Mouse (Mus musculus): ENCODE data around the gene Tbc1d8.

The Tbc1d8 gene

DNA sequence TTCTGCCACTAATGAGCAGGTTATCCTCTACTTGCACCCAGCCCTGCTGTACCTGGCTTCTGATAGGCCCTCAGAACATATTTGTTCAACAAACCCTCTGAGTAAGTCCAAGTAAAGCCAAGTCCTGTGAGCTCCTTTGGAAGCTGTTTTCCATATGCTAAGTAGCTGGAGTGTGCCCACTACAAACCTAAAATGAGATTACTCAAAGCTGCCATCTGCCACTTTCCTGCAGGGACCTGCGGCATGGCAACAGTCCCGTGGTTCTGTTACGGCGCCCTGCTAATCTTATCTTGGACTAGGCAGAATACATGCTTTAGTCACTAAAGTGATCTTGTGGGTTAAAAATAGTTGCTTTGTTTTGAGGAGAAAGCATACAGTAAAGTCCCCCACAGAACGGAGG lies 32.4 kb downstream of the Tbc1d8 start:
- no peak for DNase-seq (ENCODE audit: low read depth, low spot score)

DNA sequence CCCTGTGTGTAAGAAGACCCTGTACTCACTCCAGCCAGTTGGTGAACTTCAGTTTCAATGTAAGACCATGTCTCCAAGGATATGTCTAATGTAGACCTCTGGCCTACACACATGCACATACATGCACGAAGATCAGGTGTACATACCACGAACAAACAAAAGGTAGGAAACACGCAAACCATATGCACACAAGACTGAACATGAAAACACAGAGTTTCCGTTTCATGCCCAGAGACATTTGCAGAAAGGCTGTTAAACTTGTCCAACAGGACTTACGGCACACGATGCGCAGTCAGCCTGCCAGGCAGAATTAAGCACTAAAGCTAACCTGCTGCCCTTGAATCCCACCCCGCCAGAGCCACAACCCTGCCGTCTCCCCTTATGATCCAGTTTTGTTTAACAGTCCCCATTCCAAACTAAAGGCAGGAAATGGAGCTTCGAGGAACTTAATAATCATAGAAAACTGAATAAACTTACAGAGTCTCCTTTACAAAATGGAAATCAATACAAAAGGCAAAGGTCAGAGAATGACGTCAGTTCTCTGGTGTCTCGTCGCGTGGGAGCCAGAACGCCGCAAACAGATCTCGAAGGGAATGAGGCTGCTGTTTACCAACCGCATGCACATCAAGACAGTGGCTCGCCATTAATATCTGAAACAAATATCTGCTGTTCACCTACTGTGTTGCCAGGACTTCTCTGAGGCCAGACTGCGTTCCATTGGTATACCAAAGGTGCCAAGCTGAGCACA lies 33.1 kb downstream of the Tbc1d8 start:
- peak; percentile 36 for DNase-seq (ENCODE audit: low read depth, low spot score)

DNA sequence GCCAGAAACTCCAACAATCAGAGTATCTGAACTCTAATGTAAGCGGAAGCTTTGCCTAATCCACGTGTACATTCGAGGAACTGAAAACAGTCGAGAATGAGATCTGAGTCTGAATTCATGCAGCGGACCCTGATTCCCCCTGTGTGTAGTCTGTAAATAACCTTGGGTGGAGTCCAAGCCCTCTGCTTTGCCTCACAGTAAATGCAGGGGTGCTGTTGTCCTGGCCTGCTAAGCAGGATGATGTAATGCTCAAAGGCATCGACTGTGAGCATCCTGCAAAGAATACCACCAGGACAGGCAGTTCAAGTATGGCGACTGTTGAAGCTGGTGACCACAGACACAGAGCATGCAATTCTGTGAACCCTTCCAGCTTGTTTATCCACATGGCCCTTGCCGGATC lies 34.8 kb downstream of the Tbc1d8 start:
- no peak for DNase-seq (ENCODE audit: low read depth, low spot score)

DNA sequence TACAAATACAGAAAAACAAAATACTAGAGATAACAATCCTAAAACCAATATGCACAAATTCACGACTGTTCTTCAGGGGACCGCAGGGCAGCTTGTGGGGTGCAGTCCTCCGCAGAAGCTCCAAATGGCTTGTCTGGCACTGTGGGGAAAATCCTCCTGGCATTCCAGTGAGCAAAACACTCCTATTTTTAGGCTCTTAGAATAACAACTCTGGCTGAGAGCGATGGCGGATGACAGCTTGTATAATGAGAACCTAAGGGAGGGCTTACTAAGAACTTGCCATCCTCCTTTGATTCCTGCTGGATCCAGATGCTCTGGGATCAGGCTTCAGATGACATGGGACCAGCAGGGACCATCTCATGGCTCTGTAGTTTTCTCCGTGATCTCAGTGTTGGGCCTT lies 36.9 kb downstream of the Tbc1d8 start:
- no peak for DNase-seq (ENCODE audit: low read depth, low spot score)

DNA sequence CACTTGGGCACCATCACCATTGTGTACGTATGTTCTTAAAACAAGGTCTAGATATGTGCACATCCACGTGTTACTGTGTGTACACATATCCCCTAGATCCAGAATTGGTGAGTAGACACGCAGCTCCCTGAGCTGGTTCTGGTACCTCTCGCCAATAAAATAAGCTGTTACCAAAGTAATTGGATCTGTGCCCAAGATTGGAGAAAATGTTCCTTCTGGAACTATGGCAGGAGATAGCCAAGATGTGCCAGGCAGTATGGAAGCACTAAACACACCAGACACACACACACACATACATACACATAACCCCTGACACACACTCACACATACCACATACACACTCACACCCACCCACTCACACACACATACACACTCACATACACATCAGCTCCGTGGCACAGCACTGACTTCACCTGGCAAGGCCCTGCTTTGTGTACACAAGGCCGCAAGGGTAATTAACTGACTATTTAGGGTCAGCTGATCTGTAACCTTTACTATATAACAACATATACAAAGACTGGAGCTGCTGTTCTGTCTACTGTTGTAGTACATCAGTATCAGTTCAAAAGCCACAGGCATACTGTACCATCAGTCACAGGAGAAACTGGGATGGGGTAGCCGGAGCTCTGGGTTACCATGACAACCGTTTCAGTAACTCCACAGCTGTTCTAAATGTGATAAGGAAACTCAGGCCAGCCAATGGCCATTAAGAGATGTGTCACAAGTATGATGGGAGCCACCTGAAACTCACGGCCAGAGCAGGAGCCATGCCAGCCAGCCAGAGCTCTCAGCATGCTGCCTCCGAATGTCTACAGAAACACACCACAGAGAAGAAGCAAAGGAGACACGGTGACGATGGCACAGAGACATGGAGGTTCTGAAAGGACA lies 38.6 kb downstream of the Tbc1d8 start:
- DNase-seq (ENCODE audit: low read depth, low spot score): no peak

DNA sequence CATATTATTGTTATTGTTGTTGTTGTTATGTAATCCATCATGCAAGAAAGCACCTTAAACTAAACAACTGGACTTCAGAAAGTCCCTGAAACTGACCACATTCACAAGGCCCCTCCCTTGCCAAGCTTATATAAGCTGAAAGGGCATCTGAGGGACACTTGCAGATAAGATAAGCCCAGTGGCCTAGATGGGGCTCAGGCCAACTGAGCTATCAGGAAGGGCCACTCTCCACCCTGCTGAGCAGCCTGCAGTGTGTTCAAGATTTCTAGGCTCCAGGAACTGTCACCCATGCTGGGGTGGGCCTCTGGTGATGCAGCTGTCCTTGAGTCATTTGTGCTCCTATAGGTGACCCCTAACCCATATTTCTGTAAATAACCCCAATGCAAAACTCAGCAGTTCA lies 39.9 kb downstream of the Tbc1d8 start:
- DNase-seq (ENCODE audit: low read depth, low spot score): no peak

DNA sequence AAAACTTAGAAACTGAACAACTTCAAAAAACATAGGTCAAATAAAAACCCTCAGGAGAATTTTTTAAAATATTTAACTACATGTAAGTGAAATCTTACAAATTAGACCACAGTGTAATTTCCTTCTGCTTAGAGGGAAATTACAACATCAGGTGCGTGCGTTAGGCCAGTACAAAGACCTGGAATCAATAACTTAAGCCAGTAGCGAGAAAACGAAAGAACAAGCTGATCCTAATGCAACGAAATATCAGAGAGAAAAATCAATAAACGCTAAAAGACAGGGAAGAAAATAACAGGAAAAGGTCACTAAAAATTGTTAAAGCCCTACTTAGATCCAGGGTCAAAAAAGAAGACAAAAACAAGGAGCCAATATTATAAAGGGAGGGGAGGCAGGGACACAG lies 44.3 kb downstream of the Tbc1d8 start:
- DNase-seq (ENCODE audit: low read depth, low spot score): no peak

DNA sequence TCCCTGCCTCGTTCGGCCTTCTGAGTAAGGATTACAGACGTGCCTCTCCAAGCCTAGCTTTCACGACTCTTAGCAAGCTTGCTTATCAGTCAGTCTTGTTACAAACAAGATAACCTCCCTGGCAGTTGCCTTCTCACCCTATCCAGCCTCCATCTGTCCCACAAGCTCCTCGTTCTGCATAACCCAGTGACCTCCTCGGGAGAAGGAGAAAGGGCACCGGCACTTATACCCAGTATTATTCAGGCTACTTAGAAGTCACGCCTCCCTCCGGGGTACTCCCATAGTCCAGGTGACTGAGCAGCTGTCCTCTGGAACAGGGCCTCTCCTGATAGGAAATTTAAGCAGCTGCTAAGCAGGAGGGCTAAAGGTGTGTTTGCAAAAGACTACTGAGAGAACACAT lies 48.5 kb downstream of the Tbc1d8 start:
- DNase-seq (ENCODE audit: low read depth, low spot score): no peak

DNA sequence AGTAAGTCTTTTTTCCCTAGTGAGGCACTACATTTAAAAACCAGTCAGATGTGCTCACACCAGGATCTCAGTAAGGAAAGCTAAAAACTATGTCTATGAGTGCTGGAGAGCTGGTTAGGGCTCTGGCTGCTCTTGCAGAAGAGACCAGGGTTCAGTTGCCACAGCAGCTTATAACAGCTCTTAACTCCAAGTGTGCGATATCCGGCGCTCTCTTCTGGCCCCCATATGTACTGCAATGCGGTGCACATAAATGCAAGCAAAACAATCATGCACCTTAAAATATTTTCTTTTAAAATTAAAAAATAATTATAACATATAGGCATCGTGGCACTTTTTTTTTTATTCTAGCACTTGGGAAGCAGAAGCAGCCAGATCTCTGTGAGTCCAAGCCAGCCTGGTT lies 49.5 kb downstream of the Tbc1d8 start:
- DNase-seq (ENCODE audit: low read depth, low spot score): no peak

DNA sequence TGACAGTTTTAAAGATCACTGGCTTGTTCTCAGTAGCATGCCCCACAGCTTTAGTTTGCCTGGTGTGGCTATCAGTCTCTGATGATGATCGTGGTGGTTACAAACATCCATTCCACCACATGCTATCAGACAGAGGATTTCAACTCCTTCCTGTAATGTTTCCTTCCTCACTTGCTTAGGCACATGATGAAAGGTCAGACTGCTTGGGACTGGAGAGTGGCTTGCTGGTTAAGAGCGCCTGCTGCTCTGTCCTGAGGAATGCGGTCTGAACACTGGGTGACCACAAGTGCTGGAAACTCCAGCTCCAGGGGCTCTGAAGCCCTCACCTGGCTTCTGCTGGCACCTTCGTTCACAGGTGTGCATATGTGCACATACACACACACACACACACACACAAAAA lies 50.3 kb downstream of the Tbc1d8 start:
- DNase-seq (ENCODE audit: low read depth, low spot score): no peak

DNA sequence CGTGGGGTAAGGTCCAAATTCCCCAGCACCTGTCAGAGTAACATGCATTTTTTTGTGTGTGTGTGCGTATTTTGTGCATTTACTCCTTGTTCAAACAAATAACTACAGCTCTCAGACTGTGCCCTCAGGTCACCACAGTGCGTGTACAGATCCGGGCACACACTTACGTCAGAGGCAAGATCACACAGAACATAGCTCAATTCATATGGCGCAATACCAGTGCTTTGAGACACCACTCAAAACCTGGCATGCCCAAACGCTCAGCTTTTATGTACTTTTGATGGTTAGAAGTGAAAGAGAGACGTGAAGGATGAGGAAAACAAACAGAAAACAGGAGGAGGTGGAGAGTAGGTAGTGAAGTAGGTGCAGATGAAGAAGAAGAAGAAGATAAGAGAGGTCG lies 53.1 kb downstream of the Tbc1d8 start:
- DNase-seq (ENCODE audit: low read depth, low spot score): no peak

DNA sequence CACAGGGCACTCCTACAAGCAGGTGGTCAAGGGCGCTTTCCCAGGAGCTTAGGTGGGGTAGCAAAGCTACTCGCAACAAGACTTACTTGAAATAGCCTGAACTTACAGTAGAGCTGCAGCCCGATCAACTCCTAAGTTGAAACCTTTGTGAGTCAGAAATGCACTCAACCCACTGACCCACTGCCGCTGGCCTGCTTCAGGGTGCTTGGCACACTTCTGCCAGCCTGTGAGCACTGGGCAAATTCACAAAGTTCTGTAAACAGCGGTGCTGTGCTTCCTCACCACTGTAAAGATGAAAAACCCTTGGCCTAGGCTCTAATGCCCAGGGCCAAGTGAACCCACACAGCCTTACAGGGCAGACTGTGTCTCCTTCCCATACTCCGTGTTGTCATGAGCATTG lies 57.6 kb downstream of the Tbc1d8 start:
- no peak for DNase-seq (ENCODE audit: low read depth, low spot score)

DNA sequence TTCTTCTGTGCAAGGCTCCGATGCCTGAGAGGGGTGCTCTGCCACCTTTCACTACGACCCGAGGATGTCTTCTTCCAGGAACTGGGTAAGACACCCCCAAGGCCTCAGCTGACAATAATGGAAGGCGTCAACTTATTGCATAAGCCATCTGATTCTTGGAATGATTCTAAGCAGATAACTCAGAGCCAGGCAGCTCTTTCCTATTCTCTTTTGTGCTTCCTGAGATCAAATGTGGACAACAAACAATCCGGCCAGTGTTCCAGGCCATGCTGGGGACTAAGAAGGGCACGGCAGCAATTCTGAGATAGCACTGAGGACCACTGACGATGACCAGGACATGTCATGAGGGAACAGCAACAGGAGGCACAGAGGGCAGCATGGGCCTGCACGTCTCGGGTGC lies 59.7 kb downstream of the Tbc1d8 start:
- no peak for DNase-seq (ENCODE audit: low read depth, low spot score)

DNA sequence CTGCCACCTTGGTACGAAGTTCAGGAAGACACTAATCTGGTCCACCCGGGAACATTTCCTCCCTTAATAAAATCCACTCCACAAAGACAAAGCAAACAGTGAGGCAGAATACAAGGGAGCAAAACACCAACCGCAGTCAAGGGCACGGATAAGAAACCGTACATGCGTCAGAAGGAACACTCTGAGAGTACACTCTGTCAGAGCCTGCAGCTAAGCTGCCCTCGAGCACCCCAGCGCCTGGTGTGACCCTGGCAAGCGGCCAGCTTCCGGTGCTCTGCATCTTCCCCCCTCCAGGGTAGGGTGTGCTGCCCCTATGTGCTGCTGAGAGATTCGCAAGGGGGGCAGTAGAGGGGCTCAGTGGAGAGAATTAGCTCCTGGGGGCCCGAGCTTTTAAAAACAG lies 60.7 kb downstream of the Tbc1d8 start:
- DNase-seq (ENCODE audit: low read depth, low spot score): peak; percentile 10

DNA sequence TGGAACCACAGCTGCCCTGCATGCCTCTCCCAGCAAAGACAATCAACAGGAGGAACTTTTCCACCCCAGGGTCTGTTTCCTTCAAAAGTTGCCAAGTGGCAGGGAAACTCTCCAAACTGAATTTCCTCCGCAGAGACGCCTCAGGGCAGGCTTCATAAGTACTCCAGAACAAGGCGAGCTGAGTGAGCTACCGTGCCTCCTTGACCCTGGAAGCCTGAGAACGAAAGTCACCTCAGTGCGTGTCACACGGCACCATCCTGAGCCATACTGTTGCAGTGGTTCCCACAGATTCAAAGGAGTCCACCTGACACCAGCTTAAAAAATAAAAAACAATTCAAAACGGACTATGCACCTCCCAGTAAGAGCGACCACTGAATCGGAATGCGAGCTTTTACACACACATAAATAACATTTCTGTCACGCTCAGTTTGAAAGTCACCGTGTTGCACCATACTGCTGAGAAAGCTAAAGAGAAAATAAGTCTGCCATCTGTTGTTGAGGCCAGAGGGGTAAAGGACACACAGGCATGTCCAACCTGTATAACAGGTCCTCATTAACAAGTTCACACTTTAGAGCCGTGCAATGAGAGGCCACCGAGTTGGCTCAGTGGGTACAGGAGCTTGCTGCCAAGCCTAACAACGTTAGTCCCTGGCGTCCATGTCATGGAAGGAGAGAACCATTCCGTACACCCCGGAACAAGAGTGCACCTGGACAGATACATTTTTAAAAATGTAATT lies 68.3 kb downstream of the Tbc1d8 start:
- peak; percentile 18 for DNase-seq (ENCODE audit: low read depth, low spot score)

DNA sequence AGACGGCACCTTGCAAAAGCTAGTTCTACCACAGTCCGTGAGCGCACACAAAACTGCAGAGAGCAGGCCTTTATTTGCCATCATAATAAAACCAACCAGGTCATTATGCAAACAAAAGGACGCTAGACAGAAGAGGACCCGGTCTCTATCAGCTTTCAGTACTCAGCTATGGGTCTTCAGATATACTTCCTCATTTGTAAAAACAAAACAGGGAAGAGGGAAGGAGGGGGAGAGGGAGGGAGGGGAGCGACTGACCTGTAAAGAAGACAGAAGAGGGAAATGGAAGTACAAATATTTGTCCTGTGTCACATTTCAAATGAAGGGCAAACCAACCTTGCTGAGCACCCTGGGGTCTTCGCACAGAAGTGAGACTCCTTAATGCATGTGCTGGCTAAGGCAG lies 69.9 kb downstream of the Tbc1d8 start:
- DNase-seq (ENCODE audit: low read depth, low spot score): no peak

DNA sequence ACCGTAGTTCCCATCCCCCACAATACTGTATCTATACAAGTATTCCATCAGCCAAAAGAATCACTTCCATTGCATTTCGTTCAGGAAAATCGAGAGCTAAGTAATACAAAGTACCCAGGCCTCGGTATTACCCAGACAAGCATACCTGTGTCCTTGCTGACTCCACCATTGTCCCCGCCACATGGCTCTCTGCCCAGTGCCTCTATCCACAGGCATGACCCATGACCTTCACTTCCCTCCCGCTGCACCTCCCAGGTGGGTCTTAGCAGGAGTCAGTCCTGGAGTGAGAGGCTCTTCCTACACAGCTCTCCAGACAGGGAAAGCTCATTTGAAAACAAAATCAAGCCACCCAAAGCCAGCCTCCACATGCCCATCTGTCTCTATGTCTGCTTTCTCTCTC lies 70.4 kb downstream of the Tbc1d8 start:
- DNase-seq (ENCODE audit: low read depth, low spot score): no peak

DNA sequence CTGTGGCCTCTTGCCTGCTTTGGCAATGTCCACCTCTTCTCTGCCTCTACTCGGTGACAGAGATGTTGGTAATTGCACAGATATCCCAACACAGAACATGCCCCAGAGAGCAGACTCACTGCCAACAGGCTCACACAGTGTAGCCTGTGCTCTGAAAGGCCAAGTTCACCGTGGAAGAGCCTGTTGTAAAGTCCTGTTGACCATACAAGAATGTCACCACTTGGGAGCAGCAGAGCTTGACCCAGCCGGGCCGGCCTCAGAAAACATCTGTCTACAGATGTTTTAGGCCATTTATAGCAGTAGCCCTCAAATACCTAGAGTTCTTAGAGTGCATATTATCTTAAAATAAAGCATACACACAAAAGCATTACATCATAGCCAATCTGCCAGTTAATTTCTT lies 71.4 kb downstream of the Tbc1d8 start:
- no peak for DNase-seq (ENCODE audit: low read depth, low spot score)

DNA sequence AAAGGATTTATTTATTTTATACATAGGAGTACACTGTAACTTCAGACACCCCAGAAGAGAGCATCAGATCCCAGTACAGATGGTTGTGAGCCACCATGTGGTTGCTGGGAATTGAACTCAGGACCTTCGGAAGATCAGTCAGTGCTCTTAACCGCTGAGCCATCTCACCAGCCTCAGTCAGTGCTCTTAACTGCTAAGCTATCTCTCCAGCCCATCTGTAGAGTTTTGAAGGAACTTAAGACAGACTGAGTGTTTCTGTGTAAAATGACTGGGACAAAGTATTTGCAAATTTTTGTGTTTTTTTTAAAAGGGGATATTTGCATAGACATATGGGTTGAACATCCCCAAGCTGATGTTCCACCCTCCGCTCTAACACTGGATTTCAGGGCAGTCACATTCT lies 78.4 kb downstream of the Tbc1d8 start:
- DNase-seq (ENCODE audit: low read depth, low spot score): no peak

DNA sequence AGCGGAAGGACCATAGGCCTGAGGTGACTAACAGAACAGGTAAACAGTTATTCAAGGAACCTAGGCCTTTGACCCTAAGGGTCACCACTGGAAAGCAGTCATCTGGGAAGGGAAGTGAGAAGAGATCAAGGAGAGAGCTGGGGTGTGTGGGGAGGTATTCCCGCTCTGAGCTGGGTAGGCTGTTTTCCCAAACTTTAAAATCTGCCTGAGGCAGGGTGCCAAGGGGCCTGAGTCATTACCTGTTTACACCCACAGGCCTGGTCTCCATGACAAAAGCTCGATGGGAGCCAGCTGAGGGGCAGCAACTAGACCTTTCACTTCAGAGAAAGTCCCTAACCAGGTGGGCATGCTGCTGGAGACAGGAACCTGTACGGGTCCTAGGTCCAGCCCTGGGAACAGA lies 79.3 kb downstream of the Tbc1d8 start:
- DNase-seq (ENCODE audit: low read depth, low spot score): no peak

DNA sequence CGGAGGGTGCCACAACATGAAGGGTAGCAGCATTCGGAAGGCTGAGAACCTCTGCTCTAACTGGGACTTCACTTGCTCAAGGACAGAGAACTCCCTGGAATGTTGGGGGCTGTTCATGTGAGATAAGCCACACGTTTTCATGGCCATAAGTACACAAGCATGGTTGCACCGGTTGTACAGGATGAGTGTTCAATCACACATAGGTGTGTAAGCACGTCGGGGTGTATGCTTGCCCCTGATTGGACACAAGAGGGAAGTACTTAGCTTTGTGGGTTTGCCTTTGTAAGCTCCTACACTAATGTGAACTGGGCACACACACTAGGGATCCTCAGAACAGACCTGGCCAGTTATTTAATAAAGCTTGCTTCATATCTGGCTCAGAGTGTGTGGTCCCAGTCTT lies 80.3 kb downstream of the Tbc1d8 start:
- DNase-seq (ENCODE audit: low read depth, low spot score): no peak

DNA sequence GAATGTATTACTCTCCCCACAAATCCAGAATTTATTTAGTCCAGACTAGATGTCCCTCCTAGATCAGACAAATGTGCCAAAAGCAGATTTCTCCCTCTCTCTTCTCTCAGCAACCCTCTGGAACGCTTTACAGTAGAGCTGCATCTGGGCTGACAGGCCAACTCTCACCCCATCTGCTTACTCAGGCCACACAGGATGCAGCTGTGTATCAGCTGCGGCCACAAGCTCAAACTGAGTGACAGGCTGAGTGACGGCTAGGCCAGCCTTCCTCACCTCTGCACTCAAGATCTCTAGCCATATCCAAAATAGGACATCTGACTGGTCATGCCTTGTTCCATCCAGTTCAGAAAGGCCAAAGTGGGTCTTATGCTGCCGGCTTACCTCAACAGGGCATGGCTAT lies 82.2 kb downstream of the Tbc1d8 start:
- DNase-seq (ENCODE audit: low read depth, low spot score): no peak

DNA sequence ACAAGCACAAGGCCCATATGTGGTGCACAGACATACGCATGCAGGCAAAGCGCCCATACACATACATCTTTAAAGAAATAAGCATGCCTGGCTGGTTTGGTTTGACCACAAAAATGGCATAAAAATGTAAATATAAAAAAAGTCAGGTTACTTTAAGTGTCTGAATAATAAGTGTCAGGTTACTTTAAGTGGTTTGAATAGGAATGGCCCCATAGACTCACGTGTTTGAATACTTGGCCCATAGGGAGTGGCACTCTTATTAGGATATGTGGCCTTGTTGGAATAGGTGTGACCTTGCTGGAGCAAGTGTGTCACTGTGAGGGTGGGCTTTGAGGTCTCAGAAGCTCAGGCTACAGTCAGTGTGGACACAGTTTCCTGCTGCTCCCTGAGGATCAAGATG lies 83.9 kb downstream of the Tbc1d8 start:
- no peak for DNase-seq (ENCODE audit: low read depth, low spot score)

Data from forelimb bud, embryonic 11.5 days (tissue).